Mouse (Mus musculus) effector memory CD4-positive, alpha-beta T cell, adult 5 months (primary cell): ENCODE data around the gene Klk1. TPM values are rescaled to one million over a fixed set of nuclear protein-coding genes. Genes with fewer than 3 reads are reported as not detected.

ENCODE experiments used
- polyA plus RNA-seq: library from polyadenylated mRNA; unstranded; fragments of 100-300 nt; shearing (Covaris generic); gene quantifications from one replicate; pipeline ENCODE4 v1.2.1, GENCODE M21; 2017

Klk1 gene
- polyA plus RNA-seq, result not detected

DNA sequence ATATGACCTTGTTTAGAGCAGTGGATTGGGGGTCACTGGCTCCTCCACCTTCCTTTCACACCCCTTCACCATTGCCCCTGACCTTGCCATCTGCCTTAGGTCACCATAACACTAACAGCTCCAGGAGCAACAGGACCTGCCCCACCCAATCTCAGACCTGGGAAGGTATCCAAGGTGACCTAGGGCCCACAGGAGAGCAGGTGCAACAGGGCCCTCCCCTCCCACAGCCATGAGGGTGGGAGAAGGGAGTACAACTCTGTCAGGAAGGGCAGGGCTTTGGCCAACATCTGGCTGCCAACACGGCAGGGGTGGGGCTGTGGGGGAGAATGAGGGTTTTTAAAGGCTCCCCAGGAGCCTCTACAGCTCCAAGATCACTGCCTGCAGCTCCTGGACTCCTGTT lies at the start of gene Klk1:
Gene Klk1 (plus strand): TSS at position 285 of the 400 bp plus-strand sequence.

DNA sequence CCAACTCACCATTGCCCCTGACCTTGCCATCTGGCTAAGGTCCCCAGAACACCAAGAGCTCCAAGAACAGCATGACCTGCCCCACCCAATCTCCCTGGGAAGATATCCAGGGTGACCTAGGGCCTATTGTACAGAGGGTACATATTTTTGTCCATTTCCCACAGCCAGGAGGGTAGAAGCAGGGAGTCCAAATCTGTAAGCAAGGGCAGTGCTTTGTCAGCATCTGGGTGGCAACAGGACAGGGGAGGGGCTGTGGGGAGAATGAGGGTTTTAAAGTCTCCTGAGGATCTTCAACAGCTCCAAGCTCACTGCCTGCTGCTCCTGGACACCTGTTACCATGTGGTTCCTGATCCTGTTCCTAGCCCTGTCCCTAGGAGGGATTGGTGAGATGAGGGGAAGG lies 37.2 kb upstream of the Klk1 start, which contains the start of gene Klk1b24:
Gene Klk1b24 (plus strand): TSS at position 301 of the 400 bp plus-strand sequence.

DNA sequence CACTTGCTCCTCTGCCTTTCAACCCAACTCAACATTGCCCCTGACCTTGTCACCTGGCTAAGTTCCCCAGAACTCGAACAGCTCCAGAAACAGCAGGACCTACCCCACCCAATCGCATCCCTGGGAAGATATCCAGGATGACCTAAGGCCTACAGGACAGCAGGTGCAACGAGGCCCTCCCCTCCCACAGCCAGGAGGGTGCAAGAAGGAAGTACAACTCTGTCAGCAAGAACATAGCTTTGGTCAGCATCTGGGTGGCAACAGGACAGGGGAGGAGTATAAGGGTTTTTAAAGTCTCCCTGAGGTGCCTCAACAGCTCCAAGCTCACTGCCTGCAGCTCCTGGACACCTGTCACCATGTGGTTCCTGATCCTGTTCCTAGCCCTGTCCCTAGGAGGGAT lies 27.3 kb upstream of the Klk1 start, which contains the start of gene Klk1b3:
Gene Klk1b3 (plus strand): TSS at position 301 of the 400 bp plus-strand sequence.

DNA sequence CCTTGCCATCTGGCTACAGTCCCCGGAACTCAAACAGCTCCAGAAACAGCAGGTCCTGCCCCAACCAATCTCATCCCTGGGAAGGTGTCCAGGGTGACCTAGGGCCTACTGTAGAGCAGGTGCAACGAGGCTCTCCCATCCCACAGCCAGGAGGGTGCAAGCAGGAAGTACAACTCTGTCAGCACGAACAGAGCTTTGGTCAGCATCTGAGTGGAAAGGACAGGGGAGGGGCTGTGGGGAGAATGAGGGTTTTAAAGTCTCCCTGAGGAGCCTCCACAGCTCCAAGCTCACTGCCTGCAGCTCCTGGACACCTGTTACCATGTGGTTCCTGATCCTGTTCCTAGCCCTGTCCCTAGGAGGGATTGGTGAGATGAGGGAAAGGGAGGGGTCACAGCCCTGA lies 18.0 kb upstream of the Klk1 start, which contains the start of gene Klk1b4:
Gene Klk1b4 (plus strand): TSS at position 301 of the 400 bp plus-strand sequence.

DNA sequence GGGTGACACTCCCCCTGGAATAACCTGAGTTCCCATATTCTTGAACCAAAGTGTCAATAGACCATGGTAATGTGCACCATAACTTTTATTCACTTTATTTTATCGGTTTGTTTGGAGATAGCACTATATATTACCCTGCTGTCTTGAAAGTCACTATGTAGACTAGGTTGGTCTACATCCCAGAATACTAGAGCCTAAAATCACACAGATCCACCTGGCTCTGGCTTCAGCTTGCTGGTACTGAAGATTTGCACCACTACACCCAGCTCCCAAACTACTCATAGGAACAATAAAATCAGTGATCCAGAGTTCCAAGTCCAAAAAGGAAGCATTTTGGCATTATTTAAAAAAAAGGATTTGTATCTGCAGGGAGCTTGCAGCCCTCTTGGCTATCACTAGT lies 9.5 kb upstream of the Klk1 start, which contains the start of gene Klk1b5:
Gene Klk1b5 (plus strand): TSS at position 301 of the 400 bp plus-strand sequence.

DNA sequence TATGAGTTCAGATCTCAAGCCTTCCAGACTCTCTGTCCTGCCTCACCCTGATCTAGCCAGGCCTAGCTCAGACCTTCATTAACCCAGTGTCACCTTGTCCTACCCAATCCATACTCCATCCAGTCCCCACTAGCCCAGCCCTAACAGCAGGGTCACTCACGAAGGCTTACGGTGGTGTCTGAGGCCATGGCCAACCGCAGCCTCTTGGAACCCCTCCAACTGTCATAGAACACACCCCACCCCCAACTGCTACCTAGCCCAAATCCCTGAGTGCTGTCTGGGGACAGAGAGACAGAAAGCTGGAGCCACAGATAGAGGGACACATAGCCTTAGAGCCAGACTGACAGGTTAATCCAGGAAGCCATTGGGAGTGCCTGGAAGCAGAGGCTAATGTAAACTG lies 10.7 kb downstream of the Klk1 start, which contains the start of gene Gm36864:
Gene Gm36864 (plus strand): TSS at position 269 of the 400 bp plus-strand sequence.

DNA sequence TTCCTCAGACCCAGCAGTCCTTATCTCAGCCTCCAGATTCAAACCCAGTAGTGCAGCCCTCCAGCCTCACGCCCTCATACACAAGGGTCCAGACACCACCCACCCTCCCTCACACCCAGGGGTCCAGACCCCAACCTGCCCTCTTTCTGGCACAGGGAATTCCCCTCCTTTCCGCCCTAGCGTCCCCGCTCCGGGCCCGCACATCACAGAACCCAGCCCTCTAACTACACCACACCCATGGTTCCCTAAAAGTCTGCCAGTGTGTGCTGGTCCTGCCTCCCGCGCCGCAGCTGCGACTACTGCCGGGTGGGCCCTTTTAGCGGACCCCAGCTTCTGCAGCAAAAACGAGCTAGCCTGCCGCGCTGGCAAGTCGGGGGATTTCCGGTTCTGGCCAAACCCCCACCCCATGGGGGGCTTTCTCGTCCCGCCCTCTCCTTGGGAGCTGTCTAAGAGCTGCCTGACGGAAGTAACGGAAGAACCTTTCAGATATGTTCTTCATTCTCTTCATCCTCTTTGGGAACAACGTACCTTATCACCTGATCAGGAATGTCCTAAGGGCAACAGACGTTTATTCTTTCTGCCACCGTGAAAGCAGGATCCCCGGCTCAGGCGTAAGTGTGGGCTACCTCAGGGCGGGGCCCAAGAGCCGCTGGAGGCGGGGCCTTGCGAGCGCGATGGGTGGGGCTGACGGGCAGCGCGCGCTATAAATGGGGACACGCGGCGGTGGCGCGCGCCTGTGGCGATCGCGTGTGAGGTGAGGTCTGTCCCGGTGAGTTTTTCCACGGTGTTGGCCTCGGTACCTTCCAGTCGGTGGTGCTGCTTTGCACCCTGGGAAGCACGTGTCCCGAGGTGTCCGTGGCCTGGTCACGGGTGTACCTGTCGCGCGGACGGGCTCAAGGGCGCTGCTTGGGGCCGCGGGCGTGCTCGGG lies 21.2 kb downstream of the Klk1 start, which contains the start of the genes 1700028J19Rik and 2410002F23Rik:
Gene 1700028J19Rik (minus strand): TSS at position 641 of the 929 bp plus-strand sequence.
Gene 2410002F23Rik (plus strand): TSS at position 668 of the 929 bp plus-strand sequence.

DNA sequence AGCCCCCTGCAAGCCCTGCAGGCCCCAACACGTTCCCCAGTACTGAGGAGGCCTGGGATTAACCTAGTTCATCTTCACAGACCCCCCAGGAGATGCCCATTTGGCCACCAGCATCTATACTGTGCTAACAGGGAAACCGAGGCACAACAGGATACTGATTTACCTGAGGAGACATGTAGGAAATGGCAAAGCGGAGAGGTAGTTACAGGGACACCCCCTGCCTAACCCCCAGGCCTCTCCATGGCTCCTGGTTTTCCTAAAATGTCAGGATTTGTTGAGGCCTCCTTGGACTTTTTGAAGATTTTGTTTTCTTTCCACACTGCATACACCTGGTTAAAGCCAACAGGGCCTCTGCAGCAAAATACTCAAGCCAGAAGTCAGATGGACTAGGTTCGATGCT lies 32.1 kb downstream of the Klk1 start, which contains the start of gene Acp4:
Gene Acp4 (minus strand): TSS at position 101 of the 400 bp plus-strand sequence.

DNA sequence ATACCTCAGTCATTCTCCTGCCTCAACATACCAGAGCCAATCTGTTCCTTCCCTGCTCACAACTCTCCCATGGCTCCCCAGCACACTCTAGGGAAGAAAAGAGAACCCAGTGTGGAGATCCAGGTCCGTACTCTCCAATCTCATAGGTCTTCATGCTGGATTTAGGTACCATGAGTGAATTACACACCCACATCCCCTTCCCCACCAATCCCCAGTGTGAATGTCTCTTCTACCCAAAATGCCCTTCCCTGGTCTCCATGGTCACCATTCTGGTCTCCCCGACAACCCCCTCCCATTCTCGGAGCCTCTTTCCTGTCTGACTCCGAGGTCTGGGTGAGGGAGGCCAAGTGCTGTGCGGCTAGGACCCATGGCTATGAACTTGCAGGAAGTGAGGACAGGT lies 36.0 kb downstream of the Klk1 start, which contains the start of gene Gm15517:
Gene Gm15517 (plus strand): TSS at position 301 of the 400 bp plus-strand sequence.

Other genes starting within 250 kb of the Klk1 start
- not detected for gene Klk1b9, start 249.3 kb upstream of the Klk1 start, polyA plus RNA-seq
- not detected for gene Klk1b11, start 229.5 kb upstream of the Klk1 start, polyA plus RNA-seq
- gene Klk1b26, start 213.2 kb upstream of the Klk1 start, polyA plus RNA-seq, result not detected
- gene Klk1b27, start 173.1 kb upstream of the Klk1 start, polyA plus RNA-seq, result not detected
- gene Klk1b21, start 123.0 kb upstream of the Klk1 start, polyA plus RNA-seq, result not detected
- not detected for gene Klk1b22, start 112.7 kb upstream of the Klk1 start, polyA plus RNA-seq
- not detected for gene Klk1b16, start 88.6 kb upstream of the Klk1 start, polyA plus RNA-seq
- not detected for gene Klk1b24, start 37.1 kb upstream of the Klk1 start, polyA plus RNA-seq
- not detected for gene Klk1b3, start 27.2 kb upstream of the Klk1 start, polyA plus RNA-seq
- not detected for gene Klk1b4, start 17.9 kb upstream of the Klk1 start, polyA plus RNA-seq
- gene Klk1b5, start 9.4 kb upstream of the Klk1 start, polyA plus RNA-seq, result not detected
- gene Gm36864, start 10.8 kb downstream of the Klk1 start, polyA plus RNA-seq, result not detected
- gene 1700028J19Rik, start 21.3 kb downstream of the Klk1 start, polyA plus RNA-seq, result 0.85 TPM
- gene 2410002F23Rik, start 21.4 kb downstream of the Klk1 start, polyA plus RNA-seq, result 192 TPM
- not detected for gene Acp4, start 32.0 kb downstream of the Klk1 start, polyA plus RNA-seq
- gene Gm15517, start 36.1 kb downstream of the Klk1 start, polyA plus RNA-seq, result not detected
- gene Clec11a, start 81.5 kb downstream of the Klk1 start, polyA plus RNA-seq, result 0.12 TPM
- gene Shank1, start 84.9 kb downstream of the Klk1 start, polyA plus RNA-seq, result 0.47 TPM
- 0.77 TPM for gene Syt3, start 158.7 kb downstream of the Klk1 start, polyA plus RNA-seq
- gene 1700008O03Rik, start 160.5 kb downstream of the Klk1 start, polyA plus RNA-seq, result not detected
- not detected for gene Lrrc4b, start 203.7 kb downstream of the Klk1 start, polyA plus RNA-seq
- gene Aspdh, start 240.0 kb downstream of the Klk1 start, polyA plus RNA-seq, result not detected
- gene Josd2, start 242.6 kb downstream of the Klk1 start, polyA plus RNA-seq, result 71.6 TPM